Mouse (Mus musculus) megakaryocyte, adult 5-6 weeks (primary cell): ENCODE results near the gene Arhgef19. TPM values are rescaled to one million over a fixed set of nuclear protein-coding genes. Genes with fewer than 3 reads are reported as not detected.

Experiments used
- ATAC-seq: 2 replicates; pipeline ENCODE4 v1.8.0; 2016; ENCODE audit warnings: mild to moderate bottlenecking, inconsistent platforms; ENCODE audit not compliant: poor library complexity, severe bottlenecking
- total RNA-seq, 2 experiments: library from RNA; stranded (forward) in 1 of 2; stranded (reverse) in 1 of 2; fragments of 153-499, 151-499 nt in 1 of 2; fragments of 221-1000, 200-1000 nt in 1 of 2; gene quantifications; 2 replicates each; pipeline versions ENCODE4 v1.2.3 to v1.2.4; 2015 to 2017

The Arhgef19 gene
- total RNA-seq, 2 experiments from 2014 or later, result not detected

GRCm38 (mm10) chr4:141260007-141260723 lies 20.9 kb downstream of the Arhgef19 start:
- ATAC-seq, result no peak

GRCm38 (mm10) chr4:141262906-141263637 lies 23.8 kb downstream of the Arhgef19 start:
- no peak for ATAC-seq

- ATAC-seq, result no peak
These were observed 26.8 kb downstream of the Arhgef19 start for GRCm38 (mm10) chr4:141265979-141266637.

- no peak for ATAC-seq
These were observed 28.0 kb downstream of the Arhgef19 start for GRCm38 (mm10) chr4:141267250-141267649.

GRCm38 (mm10) chr4:141267837-141268236 lies 28.5 kb downstream of the Arhgef19 start:
- ATAC-seq, result 0 out of 2 replicates have a peak, but pooled peaks have one; percentile 29

GRCm38 (mm10) chr4:141268350-141268749 lies 29.1 kb downstream of the Arhgef19 start:
- ATAC-seq, result no peak

- peak; percentile 9; the same call in 1 of the 2 replicates for ATAC-seq
These were observed 29.8 kb downstream of the Arhgef19 start for GRCm38 (mm10) chr4:141269080-141269479.

GRCm38 (mm10) chr4:141270201-141270940 lies 31.1 kb downstream of the Arhgef19 start:
- ATAC-seq, result no peak

- ATAC-seq, result no peak
These were observed 31.9 kb downstream of the Arhgef19 start for GRCm38 (mm10) chr4:141271228-141271627.

- ATAC-seq, result peak; percentile 46
These were observed 32.4 kb downstream of the Arhgef19 start for GRCm38 (mm10) chr4:141271721-141272120.

- peak; percentile 84 for ATAC-seq
These were observed 33.6 kb downstream of the Arhgef19 start for GRCm38 (mm10) chr4:141272878-141273277.

GRCm38 (mm10) chr4:141273296-141273695 lies 34.0 kb downstream of the Arhgef19 start:
- ATAC-seq, result peak; percentile 72

- ATAC-seq, result no peak
These were observed 35.4 kb downstream of the Arhgef19 start for GRCm38 (mm10) chr4:141274485-141275341.

GRCm38 (mm10) chr4:141277157-141277556 lies 37.9 kb downstream of the Arhgef19 start:
- ATAC-seq, result no peak

GRCm38 (mm10) chr4:141278154-141278553 lies 38.9 kb downstream of the Arhgef19 start:
- ATAC-seq, result no peak

- no peak for ATAC-seq
These were observed 40.0 kb downstream of the Arhgef19 start for GRCm38 (mm10) chr4:141279327-141279726.

- no peak for ATAC-seq
These were observed 40.5 kb downstream of the Arhgef19 start for GRCm38 (mm10) chr4:141279783-141280182.

GRCm38 (mm10) chr4:141280471-141280870 lies 41.2 kb downstream of the Arhgef19 start:
- no peak for ATAC-seq

- ATAC-seq, result no peak
These were observed 41.9 kb downstream of the Arhgef19 start for GRCm38 (mm10) chr4:141281153-141281552.

GRCm38 (mm10) chr4:141281578-141281977 lies 42.3 kb downstream of the Arhgef19 start:
- ATAC-seq, result peak; percentile 73
